Mouse (Mus musculus) heart, postnatal 0 days (tissue): ENCODE data around the gene Vipr1.

ENCODE experiments used
- CTCF ChIP-seq: IDR thresholded peaks from 2 replicates; pipeline ENCODE4 v1.5.1; 2016; ENCODE audit warnings: antibody characterized with exemption, control low read depth, low read depth
- EP300 ChIP-seq: IDR thresholded peaks from 2 replicates; pipeline ENCODE4 v1.6.1; 2016; ENCODE audit warnings: antibody characterized with exemption, low read depth

- TF ChIP-seq CTCF = peak; percentile 67
- no peak for TF ChIP-seq EP300
Measured at GRCm38 (mm10) chr9:121671300-121671699, 28.8 kb downstream of the Vipr1 start.
